ENCODE assay signal across 8 mouse cellular contexts in the genomic region with DNA sequence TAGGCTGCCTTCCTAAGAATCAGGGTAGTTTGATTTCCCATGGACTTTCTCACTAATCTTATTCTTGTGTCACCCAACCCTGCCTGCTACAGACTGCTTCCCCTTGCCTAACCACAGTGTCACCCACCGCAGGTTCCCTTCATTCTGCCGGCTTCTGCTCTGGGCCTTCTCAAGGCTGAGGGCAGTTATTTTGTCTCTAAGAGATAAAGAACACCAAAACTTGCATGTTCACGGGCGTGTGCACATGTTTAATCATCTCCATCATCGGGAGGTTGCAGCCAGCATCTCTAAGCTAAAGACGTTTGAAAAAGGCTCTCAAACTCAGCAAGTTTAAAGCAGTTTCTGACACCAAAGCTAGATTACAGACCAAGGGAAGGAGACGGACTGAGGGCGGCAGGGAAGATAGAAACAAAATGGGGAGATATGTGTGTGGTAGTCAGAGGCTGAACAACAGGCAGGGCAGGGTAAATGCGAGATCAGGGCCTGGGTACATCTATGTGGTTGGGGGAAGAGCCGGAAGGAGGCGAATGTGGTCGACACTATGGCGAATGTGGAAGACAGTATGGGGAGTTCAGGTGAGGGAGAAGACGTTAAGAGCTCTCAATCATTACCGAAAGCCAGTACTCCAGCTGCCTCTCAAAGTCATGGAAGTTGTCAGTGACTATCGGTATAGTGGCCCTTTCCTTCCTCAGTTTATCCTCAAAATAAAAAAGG. TPM values are rescaled to one million over a fixed set of nuclear protein-coding genes. Genes with fewer than 3 reads are reported as not detected.
A peak's percentile ranks its signal among the peaks of the same experiment; 100 is the strongest.
DNase-seq lines count a peak whose midpoint lies in the region; ATAC-seq and TF ChIP-seq lines count a peak whose summit lies in the region.

No protein-coding gene starts in this region.

- TF ChIP-seq CTCF in lung, embryonic 14.5 days (IDR thresholded peaks at IDR 0.05; ENCODE audit: low read depth), result no peak

- H3K9me3 ChIP-seq in lung, embryonic 14.5 days (ENCODE audit: low read depth, low read length), result no peaks in the 10 kb centered on the region
- H3K9me3 ChIP-seq in forebrain, embryonic 10.5 days, result no peaks in the 10 kb centered on the region
- H3K9me3 ChIP-seq in limb, embryonic 13.5 days, result no peaks in the 10 kb centered on the region

- 0 out of 2 replicates have a peak, but pooled peaks cover 3% of the 10 kb centered on the region for H3K36me3 ChIP-seq in lung, embryonic 14.5 days (ENCODE audit: insufficient read depth)
- H3K36me3 ChIP-seq in forebrain, embryonic 10.5 days (replicated peaks), result peaks cover 8% of the 10 kb centered on the region
- 0 out of 2 replicates have a peak, but pooled peaks cover 3% of the 10 kb centered on the region for H3K36me3 ChIP-seq in limb, embryonic 13.5 days

- H3K4me2 ChIP-seq in lung, embryonic 14.5 days, result peak overlapping the region; percentile 83
- peak overlapping the region; percentile 87 for H3K4me2 ChIP-seq in limb, embryonic 13.5 days (replicated peaks)

- no peak for DNase-seq in lung, embryonic 14.5 days
- no peak for DNase-seq in lung, postnatal 10 days
- DNase-seq in forebrain, embryonic 10.5 days (ENCODE audit: extremely low spot score, low spot score), result no peak
- peak; percentile 63 for DNase-seq in naive thymus-derived CD4-positive, alpha-beta T cell, adult 2 months (ENCODE audit: low read depth)
- DNase-seq in gastrocnemius, adult 8-10 months (ENCODE audit: low spot score in 2 of 2), result no peak
- DNase-seq in MN1 (ENCODE audit: low spot score), result no peak
- no peak for DNase-seq in layer of hippocampus, postnatal 14 days (ENCODE audit: low spot score in 2 of 2)

- H3K4me1 ChIP-seq in lung, embryonic 14.5 days (ENCODE audit: insufficient read depth), result peaks cover 33% of the 10 kb centered on the region
- H3K4me1 ChIP-seq in forebrain, embryonic 10.5 days, result peaks cover 71% of the 10 kb centered on the region
- H3K4me1 ChIP-seq in limb, embryonic 13.5 days, result peaks cover 49% of the 10 kb centered on the region

- peak overlapping the region; percentile 99; the same call in 1 of the 2 replicates for H3K27ac ChIP-seq in lung, embryonic 14.5 days (ENCODE audit: low read depth)
- H3K27ac ChIP-seq in forebrain, embryonic 10.5 days, result peak overlapping the region; percentile 97
- peak overlapping the region; percentile 98; the same call in 1 of the 2 replicates for H3K27ac ChIP-seq in limb, embryonic 13.5 days

- H3K4me3 ChIP-seq in lung, embryonic 14.5 days (ENCODE audit: low read depth, low read length), result peak overlapping the region; percentile 81
- H3K4me3 ChIP-seq in forebrain, embryonic 10.5 days, result peak overlapping the region; percentile 70
- peak overlapping the region; percentile 79 for H3K4me3 ChIP-seq in limb, embryonic 13.5 days

- H3K9ac ChIP-seq in lung, embryonic 14.5 days, result peak overlapping the region; percentile 84
- H3K9ac ChIP-seq in limb, embryonic 13.5 days, result peak overlapping the region; percentile 85

- no peak for ATAC-seq in lung, embryonic 14.5 days (ENCODE audit: insufficient read depth)
- ATAC-seq in limb, embryonic 13.5 days (ENCODE audit: low FRiP score, low read depth), result no peak

- H3K27me3 ChIP-seq in lung, embryonic 14.5 days (ENCODE audit: insufficient read depth, low read length), result no peaks in the 10 kb centered on the region
- H3K27me3 ChIP-seq in forebrain, embryonic 10.5 days (ENCODE audit: poor library complexity, severe bottlenecking), result no peaks in the 10 kb centered on the region
- no peaks in the 10 kb centered on the region for H3K27me3 ChIP-seq in limb, embryonic 13.5 days

- WGBS in lung, embryonic 14.5 days, result 10% methylated on average over 16 of the region's 16 CpGs
- WGBS in forebrain, embryonic 10.5 days, result 34% methylated on average over 16 of the region's 16 CpGs
- WGBS in limb, embryonic 13.5 days, result 24% methylated on average over 16 of the region's 16 CpGs

RNA-seq across cellular contexts. Expression of gene Rhog, which starts 7.0 kb away (rescaled TPM):
- 68.4 and 71.9 TPM in 2 replicates for polyA plus RNA-seq in lung, embryonic 14.5 days (2014; fragmentation: Nextera tagmentation; extraction: Ambion mirVana)
- 37.9 and 39.2 TPM in 2 replicates for polyA plus RNA-seq in forebrain, embryonic 10.5 days (2016; fragmentation: Nextera tagmentation; extraction: Ambion mirVana)
- polyA plus RNA-seq in limb, embryonic 13.5 days (2015; fragmentation: Nextera tagmentation; extraction: Ambion mirVana), result 56.7 and 57.8 TPM in 2 replicates
- total RNA-seq in gastrocnemius, adult 8-10 months (2022), result 10 to 100 TPM in 3 of 4 experiments, 1 to 10 TPM in 1; 8.9 to 14.8 (median 11.5) TPM
- total RNA-seq in layer of hippocampus, postnatal 14 days (2021), result 10 to 100 TPM; 23.4 to 25.8 TPM

RNA-seq across cellular contexts. Expression of gene Stim1, which starts 18.8 kb away (rescaled TPM):
- polyA plus RNA-seq in lung, embryonic 14.5 days (2014; fragmentation: Nextera tagmentation; extraction: Ambion mirVana), result 15.9 and 16.3 TPM in 2 replicates
- 11.6 and 11.7 TPM in 2 replicates for polyA plus RNA-seq in forebrain, embryonic 10.5 days (2016; fragmentation: Nextera tagmentation; extraction: Ambion mirVana)
- 23.7 and 25.2 TPM in 2 replicates for polyA plus RNA-seq in limb, embryonic 13.5 days (2015; fragmentation: Nextera tagmentation; extraction: Ambion mirVana)
- 100 to 1,000 TPM; 159 to 172 (median 166) TPM for total RNA-seq in gastrocnemius, adult 8-10 months (2022)
- total RNA-seq in layer of hippocampus, postnatal 14 days (2021), result 10 to 100 TPM; 65.6 to 66.1 TPM

RNA-seq across cellular contexts. Expression of gene Pgap2, which starts 38.8 kb away (rescaled TPM):
- polyA plus RNA-seq in lung, embryonic 14.5 days (2014; fragmentation: Nextera tagmentation; extraction: Ambion mirVana), result 77.9 and 80.4 TPM in 2 replicates
- polyA plus RNA-seq in forebrain, embryonic 10.5 days (2016; fragmentation: Nextera tagmentation; extraction: Ambion mirVana), result 54.7 and 55.0 TPM in 2 replicates
- polyA plus RNA-seq in limb, embryonic 13.5 days (2015; fragmentation: Nextera tagmentation; extraction: Ambion mirVana), result 82.3 and 88.6 TPM in 2 replicates
- 10 to 100 TPM; 22.9 to 25.7 (median 25.0) TPM for total RNA-seq in gastrocnemius, adult 8-10 months (2022)
- 10 to 100 TPM; 24.9 to 28.8 TPM for total RNA-seq in layer of hippocampus, postnatal 14 days (2021)

RNA-seq across cellular contexts. Expression of gene Nup98, which starts 38.9 kb away (rescaled TPM):
- 50.2 and 50.7 TPM in 2 replicates for polyA plus RNA-seq in lung, embryonic 14.5 days (2014; fragmentation: Nextera tagmentation; extraction: Ambion mirVana)
- polyA plus RNA-seq in forebrain, embryonic 10.5 days (2016; fragmentation: Nextera tagmentation; extraction: Ambion mirVana), result 45.9 and 48.7 TPM in 2 replicates
- 38.2 and 42.9 TPM in 2 replicates for polyA plus RNA-seq in limb, embryonic 13.5 days (2015; fragmentation: Nextera tagmentation; extraction: Ambion mirVana)
- 10 to 100 TPM; 22.1 to 29.8 (median 24.3) TPM for total RNA-seq in gastrocnemius, adult 8-10 months (2022)
- total RNA-seq in layer of hippocampus, postnatal 14 days (2021), result 10 to 100 TPM; 34.8 to 35.9 TPM
